Mouse (Mus musculus): ENCODE measurements around the gene Wdr74. TPM values are rescaled to one million over a fixed set of nuclear protein-coding genes. Genes with fewer than 3 reads are reported as not detected.

Wdr74 gene
- total and polyA plus RNA-seq, 3 experiments: 133 to 235 (median 203) TPM

GRCm38 (mm10) chr19:8708954-8709353 lies 26.7 kb upstream of the Wdr74 start:
- H3K4me3 ChIP-seq (replicated peaks in 1 of 3; ENCODE audit: low read depth in 2 of 3, low read length in 2 of 3, poor library complexity in 1 of 3): no peak overlapping the region
- H3K27me3 ChIP-seq (replicated peaks): no peaks in the 10 kb centered on the region
- H3K9me3 ChIP-seq (replicated peaks; ENCODE audit: low read length): no peaks in the 10 kb centered on the region
- H3K9ac ChIP-seq (ENCODE audit: insufficient read depth, low read depth): no peak overlapping the region
- in situ Hi-C loops (cut with MboI; ENCODE audit: low pct_ligation_motif_present, low pct_unique_long_range_greater_than_20kb, low sequenced_read_pairs) (no loop called here), dilution Hi-C loops (cut with MboI; ENCODE audit: extremely low pct_ligation_motif_present, extremely low pct_unique_long_range_greater_than_20kb, low sequenced_read_pairs) (no loop called here)
- peaks cover 33% of the 10 kb centered on the region for H3K79me2 ChIP-seq (replicated peaks; ENCODE audit: control insufficient read depth, extremely low read depth, insufficient read depth, poor library complexity, severe bottlenecking)
- H3K27ac ChIP-seq (ENCODE audit: insufficient read depth, low read depth): no peak overlapping the region
- H3K4me2 ChIP-seq (ENCODE audit: insufficient read depth, low read depth, poor library complexity, severe bottlenecking): no peak overlapping the region
- H3K36me3 ChIP-seq (replicated peaks in 1 of 2; ENCODE audit: control insufficient read depth in 1 of 2, insufficient read depth in 1 of 2, low read length in 1 of 2): peaks cover 51 to 70% of the 10 kb centered on the region in 2 experiments
- TF ChIP-seq PAX5 (IDR thresholded peaks at IDR 0.05; ENCODE audit: low read length): no peak
- no peak for TF ChIP-seq RAD21 (IDR thresholded peaks at IDR 0.05; ENCODE audit: low read depth, low read length)
- no peak for TF ChIP-seq EP300 (IDR thresholded peaks at IDR 0.05; ENCODE audit: low read length)
- no peak for TF ChIP-seq IRF4 (IDR thresholded peaks at IDR 0.05; ENCODE audit: low read depth, low read length)
- TF ChIP-seq NRF1 (IDR thresholded peaks at IDR 0.05; ENCODE audit: low read depth, low read length): no peak
- TF ChIP-seq NELFE (IDR thresholded peaks at IDR 0.05; ENCODE audit: low read depth, low read length): no peak
- no peak for TF ChIP-seq MXI1 (IDR thresholded peaks at IDR 0.05; ENCODE audit: low read depth, low read length)
- TF ChIP-seq BHLHE40 (IDR thresholded peaks at IDR 0.05; ENCODE audit: low read depth, low read length): no peak
- no peak for TF ChIP-seq ZNF384 (IDR thresholded peaks at IDR 0.05; ENCODE audit: low read depth, low read length)
- DNase-seq (ENCODE audit: extremely low read depth): no peak
- H3K4me1 ChIP-seq (ENCODE audit: control insufficient read depth in 1 of 2, insufficient read depth in 2 of 2): peaks cover 0 to 28% of the 10 kb centered on the region in 2 experiments; a peak in 2 of 4 replicates

GRCm38 (mm10) chr19:8710057-8710456 lies 25.6 kb upstream of the Wdr74 start:
- dilution Hi-C loops (cut with MboI; ENCODE audit: extremely low pct_ligation_motif_present, extremely low pct_unique_long_range_greater_than_20kb, low sequenced_read_pairs): no loop called here

GRCm38 (mm10) chr19:8711506-8711905 lies 24.1 kb upstream of the Wdr74 start:
- Histone ChIP-seq H3K9ac (ENCODE audit: insufficient read depth, low read depth) (peak overlapping the region; percentile 96), H3K4me2 (ENCODE audit: insufficient read depth, low read depth, poor library complexity, severe bottlenecking) (peak overlapping the region; percentile 86), H3K27ac (ENCODE audit: insufficient read depth, low read depth) (peak overlapping the region; percentile 96), H3K4me1 (ENCODE audit: control insufficient read depth in 1 of 2, insufficient read depth in 2 of 2) (peaks cover 0 to 47% of the 10 kb centered on the region in 2 experiments; a peak in 2 of 4 replicates), H3K27me3 (replicated peaks) (no peaks in the 10 kb centered on the region), H3K4me3 (replicated peaks in 1 of 3; ENCODE audit: low read depth in 2 of 3, low read length in 2 of 3, poor library complexity in 1 of 3) (peak overlapping the region; percentile 73 to 99 (median 89)), H3K9me3 (replicated peaks; ENCODE audit: low read length) (no peaks in the 10 kb centered on the region), H3K79me2 (replicated peaks; ENCODE audit: control insufficient read depth, extremely low read depth, insufficient read depth, poor library complexity, severe bottlenecking) (peaks cover 33% of the 10 kb centered on the region), H3K36me3 (replicated peaks in 1 of 2; ENCODE audit: control insufficient read depth in 1 of 2, insufficient read depth in 1 of 2, low read length in 1 of 2) (peaks cover 47 to 61% of the 10 kb centered on the region in 2 experiments)
- no peak for DNase-seq (ENCODE audit: extremely low read depth)
- dilution Hi-C loops (cut with MboI; ENCODE audit: extremely low pct_ligation_motif_present, extremely low pct_unique_long_range_greater_than_20kb, low sequenced_read_pairs): no loop called here
- in situ Hi-C loops (cut with MboI; ENCODE audit: low pct_ligation_motif_present, low pct_unique_long_range_greater_than_20kb, low sequenced_read_pairs): no loop called here
- 0 out of 2 replicates have a peak, but pooled peaks have one; percentile 24 for TF ChIP-seq NRF1 (IDR thresholded peaks at IDR 0.05; ENCODE audit: low read depth, low read length)
- no peak for TF ChIP-seq PAX5 (IDR thresholded peaks at IDR 0.05; ENCODE audit: low read length)

More at GRCm38 (mm10) chr19:8710057-8710456, 25.6 kb upstream of the Wdr74 start:
- Histone ChIP-seq H3K4me3 (replicated peaks in 1 of 3; ENCODE audit: low read depth in 2 of 3, low read length in 2 of 3, poor library complexity in 1 of 3) (peak overlapping the region in 1 of 3 experiments; percentile 73), H3K27ac (ENCODE audit: insufficient read depth, low read depth) (no peak overlapping the region), H3K4me1 (ENCODE audit: control insufficient read depth in 1 of 2, insufficient read depth in 2 of 2) (peaks cover 0 to 36% of the 10 kb centered on the region in 2 experiments; a peak in 2 of 4 replicates), H3K36me3 (replicated peaks in 1 of 2; ENCODE audit: control insufficient read depth in 1 of 2, insufficient read depth in 1 of 2, low read length in 1 of 2) (peaks cover 51 to 70% of the 10 kb centered on the region in 2 experiments), H3K9ac (ENCODE audit: insufficient read depth, low read depth) (no peak overlapping the region; the same call in 1 of the 2 replicates), H3K27me3 (replicated peaks) (no peaks in the 10 kb centered on the region), H3K4me2 (ENCODE audit: insufficient read depth, low read depth, poor library complexity, severe bottlenecking) (peak overlapping the region; percentile 86), H3K9me3 (replicated peaks; ENCODE audit: low read length) (no peaks in the 10 kb centered on the region), H3K79me2 (replicated peaks; ENCODE audit: control insufficient read depth, extremely low read depth, insufficient read depth, poor library complexity, severe bottlenecking) (peaks cover 33% of the 10 kb centered on the region)
- TF ChIP-seq NRF1 (IDR thresholded peaks at IDR 0.05; ENCODE audit: low read depth, low read length) (no peak), POLR2AphosphoS2 (IDR thresholded peaks at IDR 0.05; ENCODE audit: low read depth, low read length) (0 out of 2 replicates have a peak, but pooled peaks have one; percentile 18), MYC (IDR thresholded peaks at IDR 0.05; ENCODE audit: low read depth, low read length) (no peak)
- in situ Hi-C loops (cut with MboI; ENCODE audit: low pct_ligation_motif_present, low pct_unique_long_range_greater_than_20kb, low sequenced_read_pairs): no loop called here
- no peak for DNase-seq (ENCODE audit: extremely low read depth)
